In genomic region chr8:120253626-120254025, GRCm38 (mm10) we compare ENCODE assay signal across 27 mouse cellular contexts. TPM values are rescaled to one million over a fixed set of nuclear protein-coding genes. Genes with fewer than 3 reads are reported as not detected.
DNase-seq lines count a peak whose midpoint lies in the region; ATAC-seq and TF ChIP-seq lines count a peak whose summit lies in the region.
"Had no signal": no experiment of that assay in that cellular context is flagged by ENCODE, and none has a peak within 500 bp of the region (broad histone marks: within the 10 kb centered on the region; RNA-seq: fewer than 3 reads in every experiment).

No protein-coding gene starts in this region.

- no peaks in the 10 kb centered on the region for H3K36me3 ChIP-seq in midbrain, embryonic 10.5 days
- no peaks in the 10 kb centered on the region for H3K36me3 ChIP-seq in midbrain, embryonic 15.5 days (replicated peaks)
- peaks cover 12% of the 10 kb centered on the region for H3K36me3 ChIP-seq in limb, embryonic 10.5 days
- H3K36me3 ChIP-seq in forebrain, embryonic 11.5 days (ENCODE audit: control insufficient read depth, insufficient read depth, low read length), result no peaks in the 10 kb centered on the region
- H3K36me3 ChIP-seq: embryonic facial prominence, embryonic 15.5 days; forebrain, embryonic 15.5 days; hindbrain, embryonic 13.5 days; liver, embryonic 12.5 days; midbrain, embryonic 13.5 days; neural tube, embryonic 15.5 days had no signal

- ATAC-seq in midbrain, embryonic 15.5 days (replicated peaks), result no peak
- no peak for ATAC-seq in forebrain, embryonic 11.5 days (replicated peaks; ENCODE audit: low FRiP score)
- ATAC-seq: CD4-positive, CD25-positive, alpha-beta regulatory T cell, adult 4 months; forebrain, embryonic 15.5 days; intestine, embryonic 16.5 days; liver, embryonic 12.5 days; liver, postnatal 0 days; midbrain, embryonic 13.5 days had no signal

- intact Hi-C loops in gastrocnemius, adult 2 months (cut with DNase I), result no loop called here

- no peaks in the 10 kb centered on the region for H3K27me3 ChIP-seq in midbrain, embryonic 10.5 days (ENCODE audit: low read depth, poor library complexity, severe bottlenecking)
- no peaks in the 10 kb centered on the region for H3K27me3 ChIP-seq in midbrain, embryonic 15.5 days (replicated peaks)
- H3K27me3 ChIP-seq in limb, embryonic 10.5 days (ENCODE audit: low read depth, poor library complexity, severe bottlenecking), result no peaks in the 10 kb centered on the region
- H3K27me3 ChIP-seq in forebrain, embryonic 11.5 days (ENCODE audit: control insufficient read depth, insufficient read depth, low read length), result no peaks in the 10 kb centered on the region
- H3K27me3 ChIP-seq: embryonic facial prominence, embryonic 15.5 days; forebrain, embryonic 15.5 days; hindbrain, embryonic 13.5 days; liver, embryonic 12.5 days; midbrain, embryonic 13.5 days; neural tube, embryonic 15.5 days had no signal

- H3K4me3 ChIP-seq in gastrocnemius, adult 2 months, result no peak overlapping the region
- no peak overlapping the region for H3K4me3 ChIP-seq in midbrain, embryonic 10.5 days
- no peak overlapping the region for H3K4me3 ChIP-seq in midbrain, embryonic 15.5 days
- H3K4me3 ChIP-seq in limb, embryonic 10.5 days, result no peak overlapping the region
- no peak overlapping the region for H3K4me3 ChIP-seq in forebrain, embryonic 11.5 days (ENCODE audit: low read depth, low read length)
- H3K4me3 ChIP-seq: embryonic facial prominence, embryonic 15.5 days; forebrain, embryonic 15.5 days; hindbrain, embryonic 13.5 days; liver, embryonic 12.5 days; midbrain, embryonic 13.5 days; neural tube, embryonic 15.5 days had no signal

- 85% methylated on average over 8 of the region's 8 CpGs for WGBS in midbrain, embryonic 10.5 days
- whole genome bisulfite sequencing in midbrain, embryonic 15.5 days, result 80% methylated on average over 8 of the region's 8 CpGs
- 90% methylated on average over 8 of the region's 8 CpGs for WGBS in limb, embryonic 10.5 days
- 83% methylated on average over 8 of the region's 8 CpGs for WGBS in forebrain, embryonic 11.5 days

- peaks cover 70% of the 10 kb centered on the region for H3K4me1 ChIP-seq in midbrain, embryonic 10.5 days
- peaks cover 23% of the 10 kb centered on the region for H3K4me1 ChIP-seq in midbrain, embryonic 15.5 days
- H3K4me1 ChIP-seq in limb, embryonic 10.5 days, result peaks cover 84% of the 10 kb centered on the region
- peaks cover 5% of the 10 kb centered on the region; the same call in 1 of the 2 replicates for H3K4me1 ChIP-seq in forebrain, embryonic 11.5 days (replicated peaks; ENCODE audit: control insufficient read depth, insufficient read depth, low read length)
- H3K4me1 ChIP-seq: liver, embryonic 12.5 days had no signal

- DNase-seq in gastrocnemius, adult 2 months, result peak; percentile 62
- DNase-seq in gastrocnemius, adult 8-10 months (ENCODE audit: low spot score in 2 of 2), result no peak
- DNase-seq in midbrain, embryonic 10.5 days (ENCODE audit: low spot score), result no peak
- peak; percentile 69 for DNase-seq in adrenal gland, postnatal 25 days
- DNase-seq in limb, embryonic 10.5 days (ENCODE audit: low spot score), result no peak
- no peak for DNase-seq in kidney, postnatal 10 days
- DNase-seq in forebrain, embryonic 11.5 days (ENCODE audit: low spot score), result no peak
- DNase-seq: cerebellum, adult 2 months; cerebellum, postnatal 14 days; gastrocnemius, postnatal 14 days; heart, adult 11 months; heart, postnatal 14 days; kidney, adult 9 months; kidney, postnatal 14 days; liver, postnatal 0 days; lung, postnatal 36 days; right cerebral cortex, postnatal 25 days; spleen, adult 18-20 months had no signal

- no peak overlapping the region for H3K9ac ChIP-seq in midbrain, embryonic 15.5 days
- H3K9ac ChIP-seq in forebrain, embryonic 11.5 days (ENCODE audit: low read length), result no peak overlapping the region
- H3K9ac ChIP-seq: embryonic facial prominence, embryonic 15.5 days; forebrain, embryonic 15.5 days; hindbrain, embryonic 13.5 days; liver, embryonic 12.5 days; liver, postnatal 0 days; midbrain, embryonic 13.5 days; neural tube, embryonic 15.5 days had no signal

- peak overlapping the region; percentile 94 for H3K27ac ChIP-seq in gastrocnemius, adult 2 months
- H3K27ac ChIP-seq in midbrain, embryonic 10.5 days (replicated peaks), result peak overlapping the region; percentile 65
- H3K27ac ChIP-seq in midbrain, embryonic 15.5 days, result no peak overlapping the region
- H3K27ac ChIP-seq in limb, embryonic 10.5 days, result peak overlapping the region; percentile 56
- H3K27ac ChIP-seq in forebrain, embryonic 11.5 days (ENCODE audit: low read depth, low read length), result no peak overlapping the region
- H3K27ac ChIP-seq: embryonic facial prominence, embryonic 15.5 days; forebrain, embryonic 15.5 days; hindbrain, embryonic 13.5 days; liver, embryonic 12.5 days; midbrain, embryonic 13.5 days; neural tube, embryonic 15.5 days had no signal

- no peak for TF ChIP-seq CTCF in gastrocnemius, adult 2 months (IDR thresholded peaks at IDR 0.05)

- no peaks in the 10 kb centered on the region for H3K9me3 ChIP-seq in midbrain, embryonic 10.5 days (replicated peaks)
- H3K9me3 ChIP-seq in midbrain, embryonic 15.5 days, result no peaks in the 10 kb centered on the region
- H3K9me3 ChIP-seq in limb, embryonic 10.5 days (replicated peaks), result no peaks in the 10 kb centered on the region
- no peaks in the 10 kb centered on the region for H3K9me3 ChIP-seq in forebrain, embryonic 11.5 days (ENCODE audit: control insufficient read depth, low read length)
- H3K9me3 ChIP-seq: embryonic facial prominence, embryonic 15.5 days; forebrain, embryonic 15.5 days; hindbrain, embryonic 13.5 days; liver, embryonic 12.5 days; midbrain, embryonic 13.5 days; neural tube, embryonic 15.5 days had no signal

- no peak overlapping the region for H3K4me2 ChIP-seq in midbrain, embryonic 15.5 days
- H3K4me2 ChIP-seq in forebrain, embryonic 11.5 days (ENCODE audit: low read depth, low read length, severe bottlenecking), result no peak overlapping the region
- H3K4me2 ChIP-seq: embryonic facial prominence, embryonic 15.5 days; forebrain, embryonic 15.5 days; hindbrain, embryonic 13.5 days; liver, embryonic 12.5 days; midbrain, embryonic 13.5 days; neural tube, embryonic 15.5 days had no signal

RNA-seq across cellular contexts. Expression of gene Gse1, which starts 25.4 kb away (rescaled TPM):
- 10 to 100 TPM; 26.5 to 37.3 TPM for total RNA-seq in gastrocnemius, adult 2 months (2021)
- total RNA-seq in gastrocnemius, adult 8-10 months (2022), result 10 to 100 TPM; 32.6 to 36.2 (median 34.6) TPM
- polyA plus RNA-seq in midbrain, embryonic 10.5 days (2016; fragmentation: Nextera tagmentation; extraction: Ambion mirVana), result 12.7 and 15.6 TPM in 2 replicates
- polyA plus RNA-seq in midbrain, embryonic 15.5 days (2015; fragmentation: Nextera tagmentation; extraction: Ambion mirVana), result 21.2 and 23.4 TPM in 2 replicates
- 40.1 and 48.8 TPM in 2 replicates for total RNA-seq in adrenal gland, postnatal 25 days (2021)
- 6.7 and 8.1 TPM in 2 replicates for polyA plus RNA-seq in limb, embryonic 10.5 days (2016; fragmentation: Nextera tagmentation; extraction: Ambion mirVana)
- 22.2 and 23.6 TPM in 2 replicates for polyA plus RNA-seq in forebrain, embryonic 11.5 days (2014; fragmentation: Nextera tagmentation; extraction: Ambion mirVana)

Comparison
In these comparisons a context has a peak if more than half of its experiments do, and no peak if none do; other contexts are left out.
1. DNase-seq: peak in gastrocnemius, adult 2 months (single experiment) and adrenal gland, postnatal 25 days (single experiment); none in gastrocnemius, adult 8-10 months (0 of 2), midbrain, embryonic 10.5 days (single experiment), limb, embryonic 10.5 days (single experiment), kidney, postnatal 10 days (single experiment) and forebrain, embryonic 11.5 days (single experiment).
2. H3K27ac ChIP-seq: peak in gastrocnemius, adult 2 months (single experiment), midbrain, embryonic 10.5 days (single experiment) and limb, embryonic 10.5 days (single experiment); none in midbrain, embryonic 15.5 days (single experiment) and forebrain, embryonic 11.5 days (single experiment).